Mouse (Mus musculus): ENCODE data around the gene Dnase1l3.

DNA sequence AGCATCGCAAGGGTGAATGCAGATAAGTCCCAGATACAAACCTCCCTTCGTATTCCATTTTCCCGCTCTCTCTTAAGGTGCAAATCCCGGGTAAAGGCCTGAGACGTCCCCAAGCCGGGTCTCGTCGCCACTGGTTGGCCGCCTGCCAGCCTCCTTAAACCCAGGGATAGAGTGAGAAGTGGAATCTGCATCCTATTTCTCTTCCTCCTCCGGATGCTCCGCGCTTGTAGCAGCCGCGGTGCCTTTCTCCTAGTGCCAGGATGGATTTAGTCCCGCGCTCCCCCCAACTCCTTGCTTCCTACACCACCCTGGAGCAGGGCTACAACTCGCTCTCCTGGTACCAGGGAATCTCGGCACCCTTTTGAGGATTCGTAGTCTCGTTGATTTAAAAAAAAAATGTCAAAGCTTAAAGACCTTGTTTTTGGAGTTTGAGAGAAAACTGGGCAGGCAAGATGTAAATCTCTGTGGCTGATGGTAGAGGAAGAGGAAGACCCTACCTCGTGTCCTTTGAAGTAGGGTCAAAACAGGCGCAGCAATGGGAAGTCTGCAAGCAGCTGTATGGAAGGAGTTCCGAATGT is 8.8 kb upstream of the Dnase1l3 start:
- TF ChIP-seq CTCF (IDR thresholded peaks at IDR 0.05; ENCODE audit: low read depth) (no peak), EP300 (optimal IDR thresholded peaks at IDR 0.05) (no peak)

Data from stomach, postnatal 0 days (tissue).